Mouse (Mus musculus): ENCODE measurements around the gene Olfr279.

- no peak for TF ChIP-seq TAL1 (IDR thresholded peaks at IDR 0.05; ENCODE audit: low read length)
- no peak for TF ChIP-seq GATA1 (IDR thresholded peaks at IDR 0.05; ENCODE audit: low read length)
Measured at GRCm38 (mm10) chr15:98526057-98526456, 33.9 kb downstream of the Olfr279 start.
